ENCODE assay signal across 9 mouse cellular contexts in genomic region chr9:45572787-45573492, GRCm38 (mm10).
DNase-seq lines count a peak whose midpoint lies in the region; ATAC-seq lines count a peak whose summit lies in the region.
"Had no signal": no experiment of that assay in that cellular context is flagged by ENCODE, and none has a peak within 500 bp of the region (broad histone marks: within the 10 kb centered on the region; RNA-seq: fewer than 3 reads in every experiment).

No protein-coding gene starts in this region.

- no peaks in the 10 kb centered on the region for H3K36me3 ChIP-seq in midbrain, embryonic 14.5 days (ENCODE audit: control insufficient read depth, insufficient read depth, low read length)
- H3K36me3 ChIP-seq in midbrain, embryonic 11.5 days (ENCODE audit: control insufficient read depth, insufficient read depth, low read length): no peaks in the 10 kb centered on the region
- no peaks in the 10 kb centered on the region for H3K36me3 ChIP-seq in heart, embryonic 13.5 days

- H3K4me1 ChIP-seq in midbrain, embryonic 14.5 days (ENCODE audit: control insufficient read depth, insufficient read depth, low read length): peaks cover 11% of the 10 kb centered on the region
- H3K4me1 ChIP-seq in midbrain, embryonic 11.5 days (ENCODE audit: control insufficient read depth, insufficient read depth, low read length): peaks cover 3% of the 10 kb centered on the region; the same call in 1 of the 2 replicates
- peaks cover 29% of the 10 kb centered on the region for H3K4me1 ChIP-seq in heart, embryonic 13.5 days

- WGBS in midbrain, embryonic 14.5 days: 41% methylated on average over 9 of the region's 9 CpGs
- WGBS in midbrain, embryonic 11.5 days: 44% methylated on average over 9 of the region's 9 CpGs
- 24% methylated on average over 9 of the region's 9 CpGs for WGBS in heart, embryonic 13.5 days

- H3K9me3 ChIP-seq in midbrain, embryonic 14.5 days (ENCODE audit: control insufficient read depth, low read length): no peaks in the 10 kb centered on the region
- H3K9me3 ChIP-seq in midbrain, embryonic 11.5 days (ENCODE audit: control insufficient read depth, low read length): no peaks in the 10 kb centered on the region
- H3K9me3 ChIP-seq in heart, embryonic 13.5 days: no peaks in the 10 kb centered on the region

- H3K4me3 ChIP-seq in midbrain, embryonic 14.5 days (replicated peaks; ENCODE audit: low read depth, low read length): no peak overlapping the region
- no peak overlapping the region for H3K4me3 ChIP-seq in midbrain, embryonic 11.5 days (ENCODE audit: low read depth, low read length)
- no peak overlapping the region for H3K4me3 ChIP-seq in heart, embryonic 13.5 days

- H3K27me3 ChIP-seq in midbrain, embryonic 14.5 days (ENCODE audit: control insufficient read depth, insufficient read depth, low read length): no peaks in the 10 kb centered on the region
- no peaks in the 10 kb centered on the region for H3K27me3 ChIP-seq in midbrain, embryonic 11.5 days (ENCODE audit: control insufficient read depth, insufficient read depth, low read length)
- H3K27me3 ChIP-seq in heart, embryonic 13.5 days (replicated peaks): no peaks in the 10 kb centered on the region; the same call in 1 of the 2 replicates

- no peak overlapping the region for H3K4me2 ChIP-seq in midbrain, embryonic 14.5 days (ENCODE audit: low read length)
- H3K4me2 ChIP-seq in midbrain, embryonic 11.5 days: no peak overlapping the region
- H3K4me2 ChIP-seq in heart, embryonic 13.5 days: no peak overlapping the region

- H3K27ac ChIP-seq in midbrain, embryonic 14.5 days (replicated peaks; ENCODE audit: low read depth, low read length): 0 out of 2 replicates have a peak overlapping the region, but pooled peaks have one; percentile 5
- H3K27ac ChIP-seq in midbrain, embryonic 11.5 days (ENCODE audit: low read depth, low read length): no peak overlapping the region
- peak overlapping the region; percentile 50 for H3K27ac ChIP-seq in heart, embryonic 13.5 days (replicated peaks)

- peak; percentile 29 for DNase-seq in midbrain, embryonic 14.5 days
- no peak for DNase-seq in midbrain, embryonic 11.5 days (ENCODE audit: low spot score, missing footprints)
- peak; percentile 18 to 42 for DNase-seq in kidney, postnatal 25 days
- peak; percentile 46 for DNase-seq in retina, postnatal 1 day
- no peak for DNase-seq in B cell, adult 2 months
- no peak for DNase-seq in layer of hippocampus, adult 11-12 months (ENCODE audit: low spot score)
- no peak for DNase-seq in spleen, postnatal 10 days (ENCODE audit: low spot score in 2 of 2)
- DNase-seq: thymus, postnatal 36 days had no signal

- H3K9ac ChIP-seq in midbrain, embryonic 14.5 days (replicated peaks; ENCODE audit: low read length): no peak overlapping the region
- H3K9ac ChIP-seq in midbrain, embryonic 11.5 days (ENCODE audit: low read length): no peak overlapping the region
- H3K9ac ChIP-seq in heart, embryonic 13.5 days: no peak overlapping the region

- ATAC-seq in midbrain, embryonic 14.5 days (ENCODE audit: low FRiP score, low TSS enrichment): no peak
- ATAC-seq in midbrain, embryonic 11.5 days (ENCODE audit: low FRiP score): no peak
- ATAC-seq in heart, embryonic 13.5 days (ENCODE audit: extremely low read depth, insufficient number of reproducible peaks, low FRiP score, low TSS enrichment): no peak

Comparison
In these comparisons a context has a peak if more than half of its experiments do, and no peak if none do; other contexts are left out.
1. DNase-seq: peak in midbrain, embryonic 14.5 days (single experiment), kidney, postnatal 25 days (2 of 2) and retina, postnatal 1 day (single experiment); none in midbrain, embryonic 11.5 days (single experiment), B cell, adult 2 months (0 of 2), layer of hippocampus, adult 11-12 months (single experiment) and spleen, postnatal 10 days (0 of 2).